Mouse (Mus musculus) gastrocnemius, postnatal 4 days (tissue): ENCODE results near the gene Slc7a10. TPM values are rescaled to one million over a fixed set of nuclear protein-coding genes. Genes with fewer than 3 reads are reported as not detected.
A peak's percentile ranks its signal among the peaks of the same experiment; 100 is the strongest.
"Not testable (repeated sequence)": the region's sequence is repeated elsewhere in the genome, so short reads cannot be mapped to it uniquely, and the experiment has no call there.

Experiments used
- DNase-seq, 2 experiments: peaks; one replicate each; pipeline ENCODE4 v3.0.0; 2021 to 2022; ENCODE audit warnings: low spot score in 2 of 2, mixed read lengths in 2 of 2
- total RNA-seq, 2 experiments: library from RNA; stranded (reverse); gene quantifications; 2 replicates each; pipeline ENCODE4 v1.2.3; 2021

The Slc7a10 gene
- total RNA-seq, 2 experiments from 2014 or later = 11.6 to 12.9 TPM

DNA sequence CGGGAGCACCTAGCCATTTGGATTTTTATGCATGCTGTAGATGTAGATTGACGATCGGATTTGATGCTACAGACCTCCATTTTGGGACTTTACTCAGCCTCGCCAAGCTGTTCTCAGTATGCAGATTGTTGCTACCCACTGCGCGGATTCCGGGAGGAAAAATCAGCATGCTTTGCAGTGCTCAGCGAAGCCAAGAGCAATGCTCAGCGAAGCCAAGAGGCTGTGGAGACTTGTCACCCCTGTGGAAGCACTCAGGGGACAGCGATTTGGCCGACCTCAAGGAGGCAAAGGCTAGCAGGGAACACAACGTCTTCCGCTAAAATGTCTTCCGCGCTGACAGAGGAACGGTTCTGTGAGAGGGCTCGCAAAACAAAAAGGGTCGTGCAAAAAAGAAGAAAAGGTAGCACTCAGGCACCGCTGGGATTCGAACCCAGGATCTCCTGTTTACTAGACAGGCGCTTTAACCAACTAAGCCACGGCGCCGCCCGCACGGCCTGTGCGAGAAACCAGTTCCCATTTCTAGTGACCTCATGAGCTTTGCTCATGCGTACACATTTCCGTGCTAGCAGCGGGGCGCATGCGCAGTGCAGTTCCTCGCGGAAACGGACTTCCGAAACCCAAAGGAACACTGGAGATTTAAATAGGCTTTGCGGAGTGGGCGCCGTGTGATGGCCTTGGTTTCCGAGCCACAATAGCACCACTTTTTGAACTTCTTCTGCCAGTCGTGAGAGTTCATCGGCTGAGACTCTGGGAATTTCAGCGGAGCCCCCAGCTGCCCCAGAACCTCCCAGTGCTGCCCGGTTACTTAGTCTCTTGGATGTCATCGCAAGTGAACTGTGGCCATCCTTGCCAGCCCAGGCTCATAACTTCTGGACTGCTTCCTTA is 48.4 kb downstream of the Slc7a10 start:
- DNase-seq = peak; percentile 94 to 96

GRCm38 (mm10) chr7:35235308-35235707 is 49.1 kb downstream of the Slc7a10 start:
- DNase-seq = peak in 1 of 2 experiments; percentile 45

GRCm38 (mm10) chr7:35237935-35238334 is 51.8 kb downstream of the Slc7a10 start:
- DNase-seq = not testable (repeated sequence)

Other genes with a start within 250 kb of the Slc7a10 start
- 10 to 100 TPM; 23.0 to 24.8 TPM for gene Cebpg, start 129.8 kb upstream of the Slc7a10 start, total RNA-seq
- 10 to 100 TPM; 10.9 to 19.6 TPM for gene Cebpa, start 67.1 kb upstream of the Slc7a10 start, total RNA-seq
- gene Lrp3, start 29.1 kb downstream of the Slc7a10 start, total RNA-seq = 10 to 100 TPM; 14.2 to 15.6 TPM
- 10 to 100 TPM; 11.3 TPM for gene Gpatch1, start 132.1 kb downstream of the Slc7a10 start, total RNA-seq
- gene Rhpn2, start 147.8 kb downstream of the Slc7a10 start, total RNA-seq = 1 to 10 TPM; 1.8 to 2.6 TPM
- 1 to 10 TPM; 3.0 to 3.4 TPM for gene Faap24, start 210.5 kb downstream of the Slc7a10 start, total RNA-seq
- 10 to 100 TPM; 10.7 to 14.7 TPM for gene Cep89, start 210.7 kb downstream of the Slc7a10 start, total RNA-seq